Mouse (Mus musculus) liver, embryonic 16.5 days (tissue): Measurements from ENCODE around the gene Kcnc4. TPM values are rescaled to one million over a fixed set of nuclear protein-coding genes. Genes with fewer than 3 reads are reported as not detected.

Experiments
- ATAC-seq: fragments of 200-750 bp; cut with Nextera tagmentation; 2 replicates; pipeline ENCODE4 v1.8.0; 2017; ENCODE audit warnings: low read depth, mild to moderate bottlenecking, moderate number of reproducible peaks, moderate library complexity
- H3K27ac ChIP-seq: fragments of 300-500 bp; sonication (generic); 2 replicates; pipeline ENCODE4 v1.5.1; 2014; ENCODE audit warnings: mild to moderate bottlenecking, low read length
- H3K27me3 ChIP-seq: fragments of 300-500 bp; sonication (generic); 2 replicates; pipeline ENCODE4 v1.6.1; 2014; ENCODE audit warnings: low read depth, low read length, mixed read lengths; ENCODE audit not compliant: control insufficient read depth, insufficient read depth
- H3K36me3 ChIP-seq: fragments of 300-500 bp; sonication (generic); 2 replicates; pipeline ENCODE4 v1.6.1; 2014; ENCODE audit warnings: mild to moderate bottlenecking; ENCODE audit not compliant: control insufficient read depth, insufficient read depth
- H3K4me1 ChIP-seq: fragments of 300-500 bp; sonication (generic); 2 replicates; pipeline ENCODE4 v1.6.1; 2014; ENCODE audit warnings: low read depth, low read length, mixed read lengths; ENCODE audit not compliant: control insufficient read depth
- H3K4me2 ChIP-seq: fragments of 300-500 bp; sonication (generic); 2 replicates; pipeline ENCODE4 v1.6.1; 2014; ENCODE audit warnings: low read depth, low read length, mixed read lengths
- H3K4me3 ChIP-seq: fragments of 300-500 bp; sonication (generic); 2 replicates; pipeline ENCODE4 v1.5.1; 2014; ENCODE audit warnings: low read depth, mild to moderate bottlenecking, low read length
- H3K9ac ChIP-seq: fragments of 300-500 bp; sonication (generic); 2 replicates; pipeline ENCODE4 v1.6.1; 2014; ENCODE audit warnings: low read depth, low read length
- H3K9me3 ChIP-seq: fragments of 300-500 bp; sonication (generic); replicated peaks from 2 replicates; pipeline ENCODE4 v1.6.1; 2016; ENCODE audit warnings: low read length; ENCODE audit not compliant: control insufficient read depth
- WGBS: fragments of 180-500 bp; shearing (Covaris S2); extraction: QIAGEN DNeasy Blood & Tissue Kit; methylation state at CpG from one replicate; pipeline ENCODE4 v1.1.7; 2014; ENCODE audit not compliant: insufficient replicate concordance; 5-methylcytosine and 5-hydroxymethylcytosine counted together
- polyA plus RNA-seq: library from polyadenylated mRNA; unstranded; fragments of >200 nt; fragmentation: Nextera tagmentation; extraction: Ambion mirVana; gene quantifications from 2 replicates; pipeline ENCODE4 v1.2.1, GENCODE M21; 2015

Kcnc4 gene
- polyA plus RNA-seq, 1 experiment from 2014 or later, result 0.02 TPM

DNA sequence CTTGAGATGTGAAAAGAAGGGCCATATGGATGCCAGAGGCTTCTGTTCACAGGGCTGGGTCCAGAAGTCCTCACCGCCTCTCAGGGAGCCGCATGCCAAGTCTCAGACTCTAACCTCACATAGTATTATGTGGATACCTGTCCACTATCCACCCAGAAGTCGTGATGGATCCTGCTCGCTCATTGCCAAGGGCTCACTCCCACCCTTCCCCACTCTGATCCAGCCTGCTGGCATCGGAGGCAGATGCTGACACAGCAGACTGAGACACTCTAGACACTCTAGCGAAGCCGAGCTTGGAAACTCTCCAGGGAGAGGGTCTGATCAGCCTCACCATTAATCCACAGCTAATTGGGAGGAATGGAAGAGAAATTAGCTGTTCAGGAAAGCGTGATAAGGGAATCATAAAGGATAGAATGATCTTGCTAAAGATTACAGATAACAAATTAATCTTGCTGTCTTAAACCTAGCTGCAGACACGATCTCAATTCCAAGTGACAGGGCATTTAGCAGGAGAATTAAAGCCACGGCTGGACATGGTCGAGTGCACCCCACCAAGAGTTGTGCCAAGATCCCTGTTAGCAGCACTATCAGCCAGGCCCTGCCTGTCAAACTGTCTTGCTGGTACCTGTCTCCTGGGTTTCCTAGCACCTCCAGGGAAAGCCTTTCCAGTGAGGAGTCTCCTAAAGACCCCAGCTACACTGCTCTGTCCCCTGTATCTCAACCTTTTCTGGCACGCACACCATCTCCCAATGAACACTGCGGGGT lies 36.9 kb upstream of the Kcnc4 start:
- no peaks in the 10 kb centered on the region for H3K36me3 ChIP-seq
- no peaks in the 10 kb centered on the region for H3K9me3 ChIP-seq
- no peak overlapping the region for H3K4me2 ChIP-seq
- H3K27me3 ChIP-seq, result no peaks in the 10 kb centered on the region
- H3K9ac ChIP-seq, result no peak overlapping the region
- no peaks in the 10 kb centered on the region for H3K4me1 ChIP-seq
- H3K4me3 ChIP-seq, result no peak overlapping the region
- no peak for ATAC-seq
- no peak overlapping the region for H3K27ac ChIP-seq
- 62% methylated on average over 13 of the region's 13 CpGs for WGBS

DNA sequence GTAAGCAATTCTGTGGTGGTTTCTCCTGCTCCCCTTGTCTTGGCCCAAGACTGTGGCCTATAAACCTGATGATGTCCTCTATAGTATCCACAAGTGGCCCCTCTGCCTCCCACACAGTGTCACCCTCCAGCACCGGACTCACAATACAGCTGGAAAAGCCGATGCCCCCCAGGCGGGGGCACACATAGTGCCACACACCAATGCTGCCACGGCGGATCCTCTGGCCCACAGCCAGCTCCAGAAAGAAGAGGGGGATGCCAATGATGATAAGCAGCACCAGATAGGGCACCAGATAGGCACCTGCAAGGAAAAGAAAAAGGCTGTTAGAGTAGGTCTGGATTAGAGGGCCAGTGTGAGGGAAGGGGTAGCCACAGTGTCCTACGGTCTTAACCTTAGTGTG lies 36.2 kb upstream of the Kcnc4 start:
- ATAC-seq, result no peak
- Histone ChIP-seq H3K9ac (no peak overlapping the region), H3K4me1 (no peaks in the 10 kb centered on the region), H3K27me3 (no peaks in the 10 kb centered on the region), H3K4me2 (no peak overlapping the region), H3K4me3 (no peak overlapping the region), H3K9me3 (no peaks in the 10 kb centered on the region), H3K27ac (no peak overlapping the region), H3K36me3 (no peaks in the 10 kb centered on the region)
- WGBS, result 66% methylated on average over 6 of the region's 6 CpGs

DNA sequence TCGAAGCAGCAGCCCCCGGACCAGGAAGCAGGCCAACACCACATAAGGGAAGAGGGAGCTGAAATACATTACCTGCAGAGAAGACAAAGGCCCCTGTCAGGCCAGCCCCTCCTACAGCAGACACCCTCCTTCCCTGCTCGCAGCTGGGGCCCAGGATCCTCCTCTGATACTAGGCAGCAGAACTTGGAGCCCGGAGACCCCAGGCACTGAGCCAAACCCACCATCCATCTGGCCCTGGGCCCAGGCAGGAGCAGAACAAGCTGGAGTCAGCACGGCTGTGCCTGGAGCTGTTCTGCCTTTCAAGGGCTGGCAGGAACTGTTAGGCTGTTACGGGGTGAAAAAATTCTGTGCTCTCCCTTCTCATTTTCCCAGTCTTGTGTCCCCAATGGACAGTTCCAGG lies 32.1 kb upstream of the Kcnc4 start:
- WGBS, result 39% methylated on average over 6 of the region's 6 CpGs
- Histone ChIP-seq H3K4me3 (no peak overlapping the region), H3K4me2 (no peak overlapping the region), H3K9me3 (no peaks in the 10 kb centered on the region), H3K9ac (no peak overlapping the region), H3K4me1 (no peaks in the 10 kb centered on the region), H3K36me3 (no peaks in the 10 kb centered on the region), H3K27ac (no peak overlapping the region), H3K27me3 (no peaks in the 10 kb centered on the region)
- no peak for ATAC-seq

DNA sequence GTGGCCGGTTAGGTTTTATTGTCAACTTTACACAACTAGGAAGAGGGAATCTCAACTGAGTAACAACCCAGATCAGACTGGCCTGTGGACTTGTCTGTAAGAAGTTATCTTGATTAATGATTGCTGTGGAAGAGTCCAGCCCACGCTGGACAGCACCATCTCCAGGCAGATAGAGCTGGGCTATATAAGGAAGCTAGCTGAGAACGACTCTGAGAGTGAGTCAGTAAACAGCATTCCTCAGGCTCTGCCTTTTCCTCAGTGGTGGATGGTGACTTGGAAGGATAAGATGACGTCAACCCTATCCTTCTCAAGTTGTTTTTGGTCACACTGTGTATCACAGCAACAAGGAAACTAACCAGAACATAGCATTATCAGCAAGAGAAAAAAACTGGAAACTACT lies 29.3 kb upstream of the Kcnc4 start:
- H3K27me3 ChIP-seq, result no peaks in the 10 kb centered on the region
- H3K4me2 ChIP-seq, result no peak overlapping the region
- H3K27ac ChIP-seq, result no peak overlapping the region
- no peak for ATAC-seq
- no peaks in the 10 kb centered on the region for H3K4me1 ChIP-seq
- WGBS, result 22% methylated on average over 4 of the region's 4 CpGs
- H3K4me3 ChIP-seq, result no peak overlapping the region
- H3K36me3 ChIP-seq, result no peaks in the 10 kb centered on the region
- no peak overlapping the region for H3K9ac ChIP-seq
- H3K9me3 ChIP-seq, result no peaks in the 10 kb centered on the region

DNA sequence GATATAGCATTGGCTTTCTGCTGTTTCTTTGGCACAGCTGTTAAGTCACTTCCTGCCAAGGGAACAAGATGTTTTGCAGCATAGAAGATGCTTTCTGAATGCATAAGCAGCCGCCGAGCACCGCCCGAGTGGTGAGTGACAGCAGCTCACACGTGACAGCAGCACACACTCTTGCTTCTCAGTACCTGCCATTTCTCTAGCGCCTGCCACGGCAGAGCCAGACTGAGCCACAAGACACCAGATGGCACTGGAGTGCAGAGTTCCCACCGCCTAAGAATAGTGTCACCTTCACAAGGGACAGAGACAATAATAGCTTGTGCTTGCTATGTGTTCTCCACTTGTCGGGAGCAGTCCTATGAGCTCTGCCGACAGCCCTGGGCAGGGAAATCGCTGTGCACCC lies 23.9 kb upstream of the Kcnc4 start:
- H3K4me1 ChIP-seq, result no peaks in the 10 kb centered on the region
- H3K27me3 ChIP-seq, result no peaks in the 10 kb centered on the region
- H3K27ac ChIP-seq, result no peak overlapping the region
- H3K4me2 ChIP-seq, result no peak overlapping the region
- H3K9ac ChIP-seq, result no peak overlapping the region
- H3K9me3 ChIP-seq, result no peaks in the 10 kb centered on the region
- no peak for ATAC-seq
- 35% methylated on average over 11 of the region's 11 CpGs for WGBS
- no peaks in the 10 kb centered on the region for H3K36me3 ChIP-seq
- no peak overlapping the region for H3K4me3 ChIP-seq

DNA sequence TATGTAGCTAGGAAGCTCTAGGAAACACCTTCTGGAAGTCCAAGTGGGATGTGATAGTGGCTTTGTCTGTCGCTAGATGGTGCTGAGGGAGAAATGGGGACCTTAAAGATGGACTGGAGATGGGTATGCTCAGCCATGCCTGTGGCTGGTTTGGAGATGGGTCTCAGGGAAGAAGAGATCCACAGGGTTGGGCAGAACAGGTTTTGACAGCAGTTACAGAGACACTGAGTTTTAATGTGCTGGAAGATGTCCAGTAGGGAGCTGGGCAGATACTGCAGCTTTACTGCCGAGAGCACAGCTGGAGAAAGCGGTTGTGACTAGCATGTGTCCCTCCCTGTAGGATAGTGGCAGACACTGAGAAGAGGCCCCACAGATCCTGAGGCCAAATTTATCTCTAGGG lies 21.3 kb upstream of the Kcnc4 start:
- no peaks in the 10 kb centered on the region for H3K36me3 ChIP-seq
- 17% methylated on average over 3 of the region's 3 CpGs for WGBS

DNA sequence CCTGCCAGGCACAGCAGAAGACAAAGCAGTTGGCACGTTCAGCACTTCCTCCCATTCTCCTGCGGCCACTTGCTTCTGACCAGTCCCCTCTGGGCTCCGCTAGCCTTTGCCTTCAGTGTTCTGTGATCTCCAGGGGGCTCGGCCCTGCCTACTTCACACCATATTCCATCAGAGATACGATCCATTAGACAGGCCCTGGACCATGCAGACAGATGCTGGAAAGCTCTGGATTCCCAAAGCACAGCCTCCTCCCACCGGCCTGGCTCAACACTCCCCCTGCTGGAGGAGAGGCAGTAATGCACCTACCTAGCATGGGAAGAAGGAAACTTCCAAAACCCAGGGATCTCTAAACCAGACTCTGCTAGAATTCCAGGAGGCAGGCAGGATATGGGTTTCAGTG lies 12.8 kb upstream of the Kcnc4 start:
- Histone ChIP-seq H3K27ac (no peak overlapping the region), H3K4me2 (no peak overlapping the region), H3K27me3 (no peaks in the 10 kb centered on the region), H3K9me3 (no peaks in the 10 kb centered on the region), H3K36me3 (no peaks in the 10 kb centered on the region), H3K4me1 (no peaks in the 10 kb centered on the region), H3K9ac (no peak overlapping the region), H3K4me3 (no peak overlapping the region)
- 23% methylated on average over 6 of the region's 6 CpGs for WGBS
- no peak for ATAC-seq

More for the DNA sequence above, 21.3 kb upstream of the Kcnc4 start:
- H3K4me2 ChIP-seq, result no peak overlapping the region
- ATAC-seq, result no peak
- H3K9ac ChIP-seq, result no peak overlapping the region
- no peaks in the 10 kb centered on the region for H3K9me3 ChIP-seq
- H3K4me1 ChIP-seq, result no peaks in the 10 kb centered on the region
- no peaks in the 10 kb centered on the region for H3K27me3 ChIP-seq
- H3K4me3 ChIP-seq, result no peak overlapping the region
- H3K27ac ChIP-seq, result no peak overlapping the region

DNA sequence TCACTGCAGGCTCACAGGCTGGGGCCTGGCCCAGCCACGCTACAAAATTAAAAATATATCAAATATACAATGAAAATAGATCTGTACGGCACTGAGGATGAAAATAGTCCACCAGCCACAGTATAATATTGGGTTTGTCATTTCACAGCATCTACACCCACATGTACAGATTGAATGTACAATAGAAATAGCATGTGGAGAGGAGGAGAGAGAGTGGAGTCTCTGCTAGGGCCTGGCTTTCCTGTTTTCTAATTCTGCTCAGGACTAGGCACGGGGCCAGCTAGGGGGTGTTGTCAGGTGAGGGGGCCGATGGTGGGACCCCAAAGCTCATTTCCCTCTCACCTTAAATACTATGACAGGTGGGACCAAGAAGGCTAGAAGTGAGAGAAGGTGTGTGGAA lies 9.7 kb upstream of the Kcnc4 start:
- ATAC-seq, result no peak
- Histone ChIP-seq H3K27ac (no peak overlapping the region), H3K4me1 (no peaks in the 10 kb centered on the region), H3K9me3 (no peaks in the 10 kb centered on the region), H3K36me3 (no peaks in the 10 kb centered on the region), H3K27me3 (no peaks in the 10 kb centered on the region; the same call in 1 of the 2 replicates), H3K9ac (no peak overlapping the region), H3K4me3 (no peak overlapping the region), H3K4me2 (no peak overlapping the region)
- WGBS, result 57% methylated on average over 4 of the region's 4 CpGs

DNA sequence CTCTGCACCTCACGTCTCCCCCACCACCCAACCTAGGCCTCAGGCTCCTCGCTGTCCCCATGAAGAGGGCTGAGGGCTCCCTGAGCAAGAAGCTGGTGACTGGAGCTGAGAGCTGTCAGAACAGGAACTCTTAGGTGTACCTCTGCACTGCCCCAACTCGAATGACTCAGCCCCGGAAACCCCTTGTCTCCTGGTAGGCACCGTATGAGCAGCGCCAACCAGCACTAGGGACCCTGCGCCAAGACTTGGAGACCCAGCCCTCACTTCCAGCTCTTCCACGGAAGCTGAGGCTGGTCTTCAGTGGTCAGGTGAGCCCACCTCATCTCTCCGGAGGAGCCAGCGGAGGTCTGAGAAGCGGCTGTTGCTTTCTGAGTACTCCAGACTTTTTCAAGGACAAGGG lies 8.8 kb upstream of the Kcnc4 start:
- Histone ChIP-seq H3K27ac (no peak overlapping the region), H3K9me3 (no peaks in the 10 kb centered on the region), H3K4me1 (no peaks in the 10 kb centered on the region), H3K27me3 (no peaks in the 10 kb centered on the region; the same call in 1 of the 2 replicates), H3K4me2 (no peak overlapping the region), H3K9ac (no peak overlapping the region), H3K36me3 (no peaks in the 10 kb centered on the region), H3K4me3 (no peak overlapping the region)
- ATAC-seq, result no peak
- 70% methylated on average over 11 of the region's 11 CpGs for WGBS
